Mouse (Mus musculus): ENCODE measurements at regions not wholly inside any gene's neighbourhood (a gene's known extent, or its start where the extent isn't known, plus 50 kb on each side); places are given as distances from the start of the nearest gene placed in this dataset.

DNA sequence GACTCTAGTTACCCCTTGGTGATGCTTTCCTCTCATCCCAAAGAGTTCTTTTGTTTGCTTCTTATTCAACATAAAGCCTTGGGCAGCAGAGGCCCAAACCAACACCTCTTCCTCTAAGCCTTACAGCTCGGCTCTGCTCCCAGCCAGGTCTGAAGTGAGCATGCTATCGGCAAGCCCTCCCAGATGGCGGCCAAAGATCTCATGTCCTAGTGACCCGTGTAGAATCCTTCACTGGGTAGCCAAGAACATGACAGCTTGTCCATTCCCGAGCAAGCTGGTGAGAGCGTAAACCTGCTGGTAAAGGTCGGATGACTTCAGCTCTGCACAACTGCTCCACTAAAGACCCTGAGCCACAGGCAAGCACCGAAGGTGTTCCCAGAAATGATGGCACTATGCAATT, 568.4 kb downstream of the Tmem132b start:
- WGBS, result 85% methylated on average over 8 of the region's 8 CpGs
- Histone ChIP-seq H3K9me3 (ENCODE audit: control insufficient read depth, low read length) (no peaks in the 10 kb centered on the region), H3K27me3 (ENCODE audit: control insufficient read depth, insufficient read depth, low read length) (no peaks in the 10 kb centered on the region), H3K4me3 (ENCODE audit: low read depth, low read length) (no peak overlapping the region), H3K4me2 (ENCODE audit: low read depth, severe bottlenecking) (no peak overlapping the region), H3K27ac (replicated peaks; ENCODE audit: low read depth, low read length) (no peak overlapping the region), H3K4me1 (ENCODE audit: control insufficient read depth, insufficient read depth, low read length) (no peaks in the 10 kb centered on the region), H3K36me3 (ENCODE audit: control insufficient read depth, insufficient read depth, low read length) (no peaks in the 10 kb centered on the region), H3K9ac (ENCODE audit: low read length) (no peak overlapping the region)
- ATAC-seq (ENCODE audit: insufficient number of reproducible peaks, low FRiP score, low TSS enrichment, low read depth) (no peak), DNase-seq (ENCODE audit: low spot score) (no peak)

DNA sequence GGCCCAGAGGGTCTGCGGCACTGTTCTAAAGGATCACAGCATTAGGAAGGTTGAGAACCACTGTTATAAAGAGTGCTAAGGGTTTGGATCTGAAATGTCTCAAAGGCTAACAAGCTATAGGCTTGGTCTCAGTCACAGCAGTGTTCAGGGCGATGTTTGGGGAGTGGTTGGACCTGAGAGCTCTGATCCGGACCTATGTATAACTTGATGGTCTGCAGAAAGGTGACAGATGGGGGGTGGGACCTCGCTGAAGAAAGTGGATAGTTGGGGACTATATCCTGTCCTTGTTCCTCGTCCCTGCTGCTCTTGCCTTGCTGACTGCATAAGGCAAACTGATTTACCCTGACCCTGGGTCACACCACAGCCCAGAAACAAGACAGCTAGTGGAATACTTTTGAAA, 572.9 kb downstream of the Tmem132b start:
- no peak overlapping the region for H3K4me2 ChIP-seq (ENCODE audit: low read depth, severe bottlenecking)
- H3K9ac ChIP-seq (ENCODE audit: low read length), result no peak overlapping the region
- H3K27me3 ChIP-seq (ENCODE audit: control insufficient read depth, insufficient read depth, low read length), result no peaks in the 10 kb centered on the region
- WGBS, result 69% methylated on average over 5 of the region's 5 CpGs
- H3K9me3 ChIP-seq (ENCODE audit: control insufficient read depth, low read length), result no peaks in the 10 kb centered on the region
- H3K4me1 ChIP-seq (ENCODE audit: control insufficient read depth, insufficient read depth, low read length), result no peaks in the 10 kb centered on the region
- H3K27ac ChIP-seq (replicated peaks; ENCODE audit: low read depth, low read length), result no peak overlapping the region
- no peak for ATAC-seq (ENCODE audit: insufficient number of reproducible peaks, low FRiP score, low TSS enrichment, low read depth)
- no peak overlapping the region for H3K4me3 ChIP-seq (ENCODE audit: low read depth, low read length)
- DNase-seq (ENCODE audit: low spot score), result no peak
- H3K36me3 ChIP-seq (ENCODE audit: control insufficient read depth, insufficient read depth, low read length), result no peaks in the 10 kb centered on the region

GRCm38 (mm10) chr5:126104883-126105282, 573.3 kb downstream of the Tmem132b start:
- no peak for ATAC-seq (ENCODE audit: insufficient number of reproducible peaks, low FRiP score, low TSS enrichment, low read depth)
- H3K36me3 ChIP-seq (ENCODE audit: control insufficient read depth, insufficient read depth, low read length), result no peaks in the 10 kb centered on the region
- DNase-seq (ENCODE audit: low spot score), result no peak
- no peak overlapping the region for H3K4me3 ChIP-seq (ENCODE audit: low read depth, low read length)
- H3K27me3 ChIP-seq (ENCODE audit: control insufficient read depth, insufficient read depth, low read length), result no peaks in the 10 kb centered on the region
- H3K9ac ChIP-seq (ENCODE audit: low read length), result no peak overlapping the region
- H3K9me3 ChIP-seq (ENCODE audit: control insufficient read depth, low read length), result no peaks in the 10 kb centered on the region
- no peak overlapping the region for H3K4me2 ChIP-seq (ENCODE audit: low read depth, severe bottlenecking)
- 53% methylated on average over 1 of the region's 1 CpGs for WGBS
- no peak overlapping the region for H3K27ac ChIP-seq (replicated peaks; ENCODE audit: low read depth, low read length)
- no peaks in the 10 kb centered on the region for H3K4me1 ChIP-seq (ENCODE audit: control insufficient read depth, insufficient read depth, low read length)

- H3K9me3 ChIP-seq (ENCODE audit: control insufficient read depth, low read length), result no peaks in the 10 kb centered on the region
- no peak for DNase-seq (ENCODE audit: low spot score)
- 80% methylated on average over 1 of the region's 1 CpGs for WGBS
These were observed 573.9 kb downstream of the Tmem132b start for GRCm38 (mm10) chr5:126105446-126105845.

DNA sequence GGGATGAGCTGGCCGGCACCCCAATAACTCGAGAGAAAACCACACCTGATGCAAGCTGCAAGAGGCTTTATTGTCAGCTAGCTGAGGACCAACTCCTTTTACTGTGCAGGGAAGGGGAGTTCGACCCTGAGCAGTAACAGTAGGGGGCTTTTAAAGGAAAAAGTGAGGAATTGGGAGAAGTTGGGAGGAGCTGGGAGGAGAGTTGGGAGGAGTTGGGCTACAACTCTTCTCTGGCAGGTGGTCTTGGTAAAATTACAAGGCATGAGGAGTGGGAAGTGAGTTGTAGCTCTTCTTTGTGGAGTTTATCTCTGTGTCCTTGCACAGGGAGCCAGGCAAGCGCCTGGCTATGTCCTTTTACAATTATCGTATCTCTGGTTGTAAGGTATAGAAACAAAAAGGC, 575.4 kb downstream of the Tmem132b start:
- ATAC-seq (ENCODE audit: insufficient number of reproducible peaks, low FRiP score, low TSS enrichment, low read depth), result no peak
- Histone ChIP-seq H3K9me3 (ENCODE audit: control insufficient read depth, low read length) (no peaks in the 10 kb centered on the region), H3K4me3 (ENCODE audit: low read depth, low read length) (no peak overlapping the region), H3K27ac (replicated peaks; ENCODE audit: low read depth, low read length) (no peak overlapping the region), H3K9ac (ENCODE audit: low read length) (no peak overlapping the region), H3K4me1 (ENCODE audit: control insufficient read depth, insufficient read depth, low read length) (no peaks in the 10 kb centered on the region), H3K36me3 (ENCODE audit: control insufficient read depth, insufficient read depth, low read length) (no peaks in the 10 kb centered on the region), H3K4me2 (ENCODE audit: low read depth, severe bottlenecking) (no peak overlapping the region), H3K27me3 (ENCODE audit: control insufficient read depth, insufficient read depth, low read length) (no peaks in the 10 kb centered on the region)
- 87% methylated on average over 5 of the region's 5 CpGs for WGBS
- DNase-seq (ENCODE audit: low spot score), result no peak

More at GRCm38 (mm10) chr5:126105446-126105845, 573.9 kb downstream of the Tmem132b start:
- H3K4me2 ChIP-seq (ENCODE audit: low read depth, severe bottlenecking), result no peak overlapping the region
- H3K36me3 ChIP-seq (ENCODE audit: control insufficient read depth, insufficient read depth, low read length), result no peaks in the 10 kb centered on the region
- ATAC-seq (ENCODE audit: insufficient number of reproducible peaks, low FRiP score, low TSS enrichment, low read depth), result no peak
- H3K27me3 ChIP-seq (ENCODE audit: control insufficient read depth, insufficient read depth, low read length), result no peaks in the 10 kb centered on the region
- no peak overlapping the region for H3K9ac ChIP-seq (ENCODE audit: low read length)
- H3K4me1 ChIP-seq (ENCODE audit: control insufficient read depth, insufficient read depth, low read length), result no peaks in the 10 kb centered on the region
- H3K27ac ChIP-seq (replicated peaks; ENCODE audit: low read depth, low read length), result no peak overlapping the region
- H3K4me3 ChIP-seq (ENCODE audit: low read depth, low read length), result no peak overlapping the region

DNA sequence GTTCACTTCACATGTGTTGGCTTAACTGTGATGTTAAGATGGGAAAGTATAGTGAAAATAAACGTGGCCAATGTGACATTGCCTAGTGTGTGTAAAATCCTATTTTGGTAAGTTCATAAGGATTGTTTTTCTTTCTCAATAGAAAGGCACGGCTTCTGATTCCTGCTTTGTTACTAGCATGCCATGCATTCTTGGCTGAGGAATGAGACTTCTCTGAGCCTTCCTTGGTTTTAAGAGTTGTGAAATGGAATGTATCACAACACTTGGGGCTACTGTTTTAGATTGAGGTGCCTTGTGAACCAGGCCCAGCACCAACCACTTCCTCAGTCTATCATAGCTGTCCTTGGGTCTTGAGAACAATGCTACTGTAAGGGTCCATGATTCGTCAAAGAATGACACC, 577.3 kb downstream of the Tmem132b start:
- H3K9ac ChIP-seq (ENCODE audit: low read length), result no peak overlapping the region
- 77% methylated on average over 3 of the region's 3 CpGs for WGBS
- no peaks in the 10 kb centered on the region for H3K36me3 ChIP-seq (ENCODE audit: control insufficient read depth, insufficient read depth, low read length)
- H3K27ac ChIP-seq (replicated peaks; ENCODE audit: low read depth, low read length), result no peak overlapping the region
- no peak for DNase-seq (ENCODE audit: low spot score)
- H3K9me3 ChIP-seq (ENCODE audit: control insufficient read depth, low read length), result no peaks in the 10 kb centered on the region
- no peaks in the 10 kb centered on the region for H3K4me1 ChIP-seq (ENCODE audit: control insufficient read depth, insufficient read depth, low read length)
- no peak for ATAC-seq (ENCODE audit: insufficient number of reproducible peaks, low FRiP score, low TSS enrichment, low read depth)
- H3K27me3 ChIP-seq (ENCODE audit: control insufficient read depth, insufficient read depth, low read length), result no peaks in the 10 kb centered on the region
- no peak overlapping the region for H3K4me2 ChIP-seq (ENCODE audit: low read depth, severe bottlenecking)
- no peak overlapping the region for H3K4me3 ChIP-seq (ENCODE audit: low read depth, low read length)

- no peak overlapping the region for H3K9ac ChIP-seq (ENCODE audit: low read length)
- DNase-seq (ENCODE audit: low spot score) (no peak), ATAC-seq (ENCODE audit: insufficient number of reproducible peaks, low FRiP score, low TSS enrichment, low read depth) (no peak)
- H3K4me2 ChIP-seq (ENCODE audit: low read depth, severe bottlenecking), result no peak overlapping the region
- no peaks in the 10 kb centered on the region for H3K4me1 ChIP-seq (ENCODE audit: control insufficient read depth, insufficient read depth, low read length)
- H3K27me3 ChIP-seq (ENCODE audit: control insufficient read depth, insufficient read depth, low read length), result no peaks in the 10 kb centered on the region
- WGBS, result 92% methylated on average over 2 of the region's 2 CpGs
- no peak overlapping the region for H3K27ac ChIP-seq (replicated peaks; ENCODE audit: low read depth, low read length)
- no peaks in the 10 kb centered on the region for H3K9me3 ChIP-seq (ENCODE audit: control insufficient read depth, low read length)
- H3K36me3 ChIP-seq (ENCODE audit: control insufficient read depth, insufficient read depth, low read length), result no peaks in the 10 kb centered on the region
- no peak overlapping the region for H3K4me3 ChIP-seq (ENCODE audit: low read depth, low read length)
These were observed 585.7 kb downstream of the Tmem132b start for GRCm38 (mm10) chr5:126117291-126117690.

DNA sequence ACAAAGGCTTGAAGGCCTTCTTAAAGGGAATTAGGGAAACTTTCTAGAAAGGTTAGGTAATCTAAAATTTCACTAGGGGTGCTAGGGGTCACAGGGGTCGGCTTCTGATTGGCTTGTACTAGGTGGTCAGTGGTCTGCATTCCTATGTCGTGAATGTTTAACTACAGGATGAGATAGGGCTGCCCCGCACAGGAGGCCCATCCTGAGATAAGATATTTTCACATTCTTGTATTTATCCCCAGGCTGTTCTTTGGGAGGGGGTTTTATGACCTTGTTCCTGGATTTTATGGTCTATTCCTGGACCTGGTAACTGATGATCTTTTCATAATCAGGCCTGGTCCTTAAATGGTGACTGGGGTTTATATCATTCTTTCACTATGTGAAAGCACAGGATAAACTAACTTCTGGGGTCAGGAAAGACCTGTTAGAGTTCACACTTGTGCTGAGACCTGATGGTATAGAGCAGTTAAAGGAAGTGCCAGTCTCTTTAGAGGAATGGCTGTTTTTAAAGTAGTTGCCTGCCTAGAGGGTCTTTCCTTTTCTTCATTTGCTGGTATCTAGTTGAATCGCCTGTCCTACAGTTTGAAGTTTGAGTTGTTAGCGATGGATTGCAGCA, 586.4 kb downstream of the Tmem132b start:
- Histone ChIP-seq H3K27me3 (ENCODE audit: control insufficient read depth, insufficient read depth, low read length) (no peaks in the 10 kb centered on the region), H3K9me3 (ENCODE audit: control insufficient read depth, low read length) (no peaks in the 10 kb centered on the region), H3K27ac (replicated peaks; ENCODE audit: low read depth, low read length) (no peak overlapping the region), H3K36me3 (ENCODE audit: control insufficient read depth, insufficient read depth, low read length) (no peaks in the 10 kb centered on the region), H3K4me1 (ENCODE audit: control insufficient read depth, insufficient read depth, low read length) (no peaks in the 10 kb centered on the region), H3K9ac (ENCODE audit: low read length) (no peak overlapping the region), H3K4me3 (ENCODE audit: low read depth, low read length) (no peak overlapping the region), H3K4me2 (ENCODE audit: low read depth, severe bottlenecking) (no peak overlapping the region)
- no peak for ATAC-seq (ENCODE audit: insufficient number of reproducible peaks, low FRiP score, low TSS enrichment, low read depth)
- DNase-seq (ENCODE audit: low spot score), result no peak
- WGBS, result 70% methylated on average over 5 of the region's 5 CpGs

GRCm38 (mm10) chr5:126118731-126119130, 587.2 kb downstream of the Tmem132b start:
- Histone ChIP-seq H3K4me3 (ENCODE audit: low read depth, low read length) (no peak overlapping the region), H3K9me3 (ENCODE audit: control insufficient read depth, low read length) (no peaks in the 10 kb centered on the region), H3K27me3 (ENCODE audit: control insufficient read depth, insufficient read depth, low read length) (no peaks in the 10 kb centered on the region), H3K36me3 (ENCODE audit: control insufficient read depth, insufficient read depth, low read length) (no peaks in the 10 kb centered on the region), H3K9ac (ENCODE audit: low read length) (no peak overlapping the region), H3K4me2 (ENCODE audit: low read depth, severe bottlenecking) (no peak overlapping the region), H3K4me1 (ENCODE audit: control insufficient read depth, insufficient read depth, low read length) (no peaks in the 10 kb centered on the region), H3K27ac (replicated peaks; ENCODE audit: low read depth, low read length) (no peak overlapping the region)
- ATAC-seq (ENCODE audit: insufficient number of reproducible peaks, low FRiP score, low TSS enrichment, low read depth) (no peak), DNase-seq (ENCODE audit: low spot score) (no peak)
- 74% methylated on average over 3 of the region's 3 CpGs for WGBS

Measured in limb, embryonic 11.5 days (tissue).